Mouse (Mus musculus) cerebellum, adult (tissue): ENCODE measurements around the gene Casp9.

Source experiments
- ATAC-seq: cut with Nextera tagmentation; 2 replicates; pipeline ENCODE4 v1.9.2; 2017; ENCODE audit warnings: mild to moderate bottlenecking, moderate library complexity, mixed read lengths; ENCODE audit not compliant: insufficient number of reproducible peaks, low FRiP score, low TSS enrichment

The Casp9 gene

DNA sequence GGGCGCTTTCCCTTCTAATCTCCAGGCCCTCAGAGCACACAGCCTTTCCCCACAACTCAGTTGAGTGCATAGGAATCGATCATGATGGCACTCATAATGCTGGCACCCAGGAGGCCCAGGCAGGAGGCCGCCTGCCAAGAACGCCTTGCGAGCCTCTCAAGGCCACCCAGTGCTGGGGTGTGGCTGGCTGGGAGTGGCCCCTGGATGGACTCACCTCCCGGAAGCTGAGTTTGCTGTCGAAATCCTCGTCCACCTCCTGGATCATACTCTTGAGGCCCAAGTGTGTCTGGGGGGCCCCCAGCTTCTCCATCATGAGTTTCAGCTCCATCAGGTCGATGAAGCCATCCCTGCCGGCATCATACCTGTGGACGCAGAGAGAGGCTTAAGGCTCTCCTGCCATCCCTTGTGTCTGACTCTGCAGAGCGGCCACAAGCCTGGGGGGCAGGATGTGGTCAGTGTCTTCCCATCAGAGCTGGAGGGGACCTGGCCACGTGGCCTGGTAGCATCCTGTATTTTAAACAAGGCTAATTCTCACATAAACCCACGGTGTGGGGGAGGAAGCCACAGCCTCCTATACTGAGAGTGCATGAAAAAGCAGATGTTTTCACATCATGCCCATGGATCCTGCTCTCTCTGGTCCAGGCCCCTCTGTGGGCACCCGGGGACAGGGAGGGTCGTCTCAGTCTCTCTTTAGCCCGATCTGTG is 68.3 kb downstream of the Casp9 start:
- ATAC-seq: no peak

DNA sequence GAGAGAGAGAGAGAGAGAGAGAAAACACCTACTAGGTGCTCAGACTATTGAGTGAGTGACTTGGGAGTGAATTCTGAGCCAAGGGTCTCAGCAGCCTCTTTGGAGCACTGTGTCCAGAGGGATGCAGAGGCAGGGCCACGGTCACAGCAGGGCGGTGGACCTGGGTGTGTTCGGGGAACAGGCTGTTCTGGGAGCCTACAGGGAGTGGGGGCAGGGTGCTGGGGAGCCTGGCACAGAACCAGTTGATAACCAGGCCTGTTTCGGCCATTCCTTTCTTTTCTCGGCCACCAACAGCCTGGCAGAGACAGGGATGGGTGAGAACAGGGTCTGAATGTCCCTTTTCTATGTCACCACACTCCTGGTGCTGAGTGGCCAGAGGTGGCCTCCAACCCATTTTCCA is 69.5 kb downstream of the Casp9 start:
- ATAC-seq: no peak

DNA sequence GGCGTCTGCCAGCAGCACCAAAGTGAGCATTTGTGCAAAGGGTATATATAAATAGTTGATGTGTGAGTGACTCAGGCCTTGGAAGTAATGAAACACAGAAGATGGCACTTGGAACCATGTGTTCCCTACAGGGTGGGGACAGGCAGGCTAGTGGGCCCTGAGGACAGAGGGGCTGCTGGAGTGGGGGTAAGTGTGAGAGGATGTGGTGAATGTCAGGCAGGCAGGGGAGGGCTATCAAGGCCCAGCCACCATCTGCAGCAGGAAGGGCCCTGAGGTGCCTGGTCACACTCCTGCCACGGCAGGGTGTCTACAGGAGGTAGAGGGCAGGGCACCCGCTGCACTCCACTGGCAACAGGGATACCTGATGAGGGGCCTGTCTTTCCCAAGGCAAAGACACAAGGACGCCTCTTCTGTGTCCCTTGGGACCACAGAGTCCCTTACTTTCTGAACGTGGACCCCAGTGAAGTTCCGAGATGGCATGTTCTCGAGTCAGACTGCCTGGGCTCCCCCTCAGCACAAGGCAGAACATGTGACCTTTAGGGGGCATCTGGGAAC is 70.4 kb downstream of the Casp9 start:
- ATAC-seq: no peak

GRCm38 (mm10) chr4:141864506-141864905 is 71.1 kb downstream of the Casp9 start:
- no peak for ATAC-seq

DNA sequence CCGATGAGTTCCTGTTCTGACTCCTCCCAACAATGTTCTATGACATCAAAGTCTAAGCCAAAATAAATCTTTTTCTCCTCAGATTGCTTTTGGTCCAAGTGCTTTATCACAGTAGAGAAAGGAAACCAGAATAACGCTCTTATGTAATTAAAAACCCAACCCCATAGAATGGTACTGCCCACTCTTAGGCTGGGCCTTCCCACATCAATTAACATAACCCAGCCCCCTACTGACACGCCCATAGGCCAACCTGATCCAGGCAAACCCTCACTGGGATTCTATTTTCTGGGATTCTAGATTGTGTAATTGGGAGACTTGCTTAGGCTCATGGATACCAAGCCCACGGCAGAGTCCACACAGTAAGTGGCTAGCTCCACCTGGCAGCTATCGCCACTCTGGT is 71.6 kb downstream of the Casp9 start:
- ATAC-seq: no peak
